Mouse (Mus musculus) cerebellum, adult 2 months (tissue): ENCODE results near the gene Pde10a.

ENCODE experiments used
- CTCF ChIP-seq: fragments of 200-500 bp; IDR thresholded peaks from 2 replicates; pipeline ENCODE4 v1.5.1; 2011; ENCODE audit warnings: low read depth, mild to moderate bottlenecking, control low read depth, low read length, moderate library complexity, borderline replicate concordance; ENCODE audit not compliant: insufficient read depth
- POLR2A ChIP-seq: fragments of 200-500 bp; IDR thresholded peaks from 2 replicates; pipeline ENCODE4 v1.6.1; 2011; ENCODE audit warnings: low read length, control low read depth, borderline replicate concordance; ENCODE audit not compliant: insufficient read depth

DNA sequence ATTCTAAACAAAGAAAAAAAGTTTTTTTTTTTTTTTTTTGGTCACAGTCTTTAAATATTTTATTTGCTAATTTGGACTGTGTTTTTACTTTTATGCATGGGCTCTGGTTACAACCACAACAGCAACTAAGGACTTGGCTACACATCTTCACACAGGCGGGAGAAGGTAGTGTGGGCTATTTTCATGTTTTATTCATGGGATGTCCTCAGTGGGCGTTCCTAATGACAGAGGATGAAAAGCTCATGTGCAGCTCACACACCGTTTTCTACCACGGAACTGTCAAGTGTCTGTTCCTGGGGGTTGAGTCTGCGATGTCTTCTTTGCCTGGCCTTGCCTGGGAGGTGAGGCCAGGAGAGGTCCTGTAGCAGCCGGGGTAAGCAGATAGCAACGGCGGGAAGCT lies 315.9 kb downstream of the Pde10a start:
- TF ChIP-seq CTCF (no peak), POLR2A (no peak)
